Mouse (Mus musculus): ENCODE data around the gene Zfp423. TPM values are rescaled to one million over a fixed set of nuclear protein-coding genes. Genes with fewer than 3 reads are reported as not detected.

Gene Zfp423
- polyA plus RNA-seq, 1 experiment from 2014 or later: 6.1 TPM

- no peak overlapping the region for H3K9ac ChIP-seq (ENCODE audit: low read depth, low read length)
- H3K36me3 ChIP-seq (ENCODE audit: insufficient read depth, low read length): no peaks in the 10 kb centered on the region
- no peak overlapping the region for H3K4me3 ChIP-seq (replicated peaks; ENCODE audit: low read depth, low read length)
- no peak for TF ChIP-seq CTCF (IDR thresholded peaks at IDR 0.05; ENCODE audit: low read depth)
- DNase-seq (ENCODE audit: low spot score) (no peak), ATAC-seq (replicated peaks; ENCODE audit: low FRiP score, low read depth) (no peak)
- 0 out of 2 replicates have a peak, but pooled peaks cover 4% of the 10 kb centered on the region for H3K27me3 ChIP-seq (ENCODE audit: insufficient read depth, low read length)
- no peak overlapping the region for H3K27ac ChIP-seq
- 56% methylated on average over 5 of the region's 5 CpGs for WGBS
- H3K4me2 ChIP-seq (ENCODE audit: low read length): no peak overlapping the region
- no peaks in the 10 kb centered on the region for H3K9me3 ChIP-seq (replicated peaks; ENCODE audit: low read length)
- 0 out of 2 replicates have a peak, but pooled peaks cover 8% of the 10 kb centered on the region for H3K4me1 ChIP-seq (replicated peaks; ENCODE audit: insufficient read depth, low read length)
These were observed 3.4 kb downstream of the Zfp423 start for GRCm38 (mm10) chr8:87956001-87956400.

GRCm38 (mm10) chr8:87953473-87953872 is 5.9 kb downstream of the Zfp423 start:
- H3K4me2 ChIP-seq (ENCODE audit: low read length): no peak overlapping the region
- ATAC-seq (replicated peaks; ENCODE audit: low FRiP score, low read depth): no peak
- no peak overlapping the region for H3K27ac ChIP-seq
- no peaks in the 10 kb centered on the region for H3K27me3 ChIP-seq (ENCODE audit: insufficient read depth, low read length)
- 54% methylated on average over 5 of the region's 5 CpGs for WGBS
- H3K36me3 ChIP-seq (ENCODE audit: insufficient read depth, low read length): no peaks in the 10 kb centered on the region
- no peak for DNase-seq (ENCODE audit: low spot score)
- no peak overlapping the region for H3K9ac ChIP-seq (ENCODE audit: low read depth, low read length)
- H3K4me1 ChIP-seq (replicated peaks; ENCODE audit: insufficient read depth, low read length): 0 out of 2 replicates have a peak, but pooled peaks cover 5% of the 10 kb centered on the region
- H3K9me3 ChIP-seq (replicated peaks; ENCODE audit: low read length): no peaks in the 10 kb centered on the region
- no peak overlapping the region for H3K4me3 ChIP-seq (replicated peaks; ENCODE audit: low read depth, low read length)
- TF ChIP-seq CTCF (IDR thresholded peaks at IDR 0.05; ENCODE audit: low read depth): no peak

- Histone ChIP-seq H3K4me1 (replicated peaks; ENCODE audit: insufficient read depth, low read length) (no peaks in the 10 kb centered on the region), H3K9ac (ENCODE audit: low read depth, low read length) (no peak overlapping the region), H3K27me3 (ENCODE audit: insufficient read depth, low read length) (no peaks in the 10 kb centered on the region), H3K27ac (no peak overlapping the region), H3K4me2 (ENCODE audit: low read length) (no peak overlapping the region), H3K9me3 (replicated peaks; ENCODE audit: low read length) (no peaks in the 10 kb centered on the region), H3K4me3 (replicated peaks; ENCODE audit: low read depth, low read length) (no peak overlapping the region), H3K36me3 (ENCODE audit: insufficient read depth, low read length) (no peaks in the 10 kb centered on the region)
- DNase-seq (ENCODE audit: low spot score) (no peak), ATAC-seq (replicated peaks; ENCODE audit: low FRiP score, low read depth) (no peak)
- WGBS: 84% methylated on average over 6 of the region's 6 CpGs
- TF ChIP-seq CTCF (IDR thresholded peaks at IDR 0.05; ENCODE audit: low read depth): no peak
These were observed 7.1 kb downstream of the Zfp423 start for GRCm38 (mm10) chr8:87952298-87952697.

GRCm38 (mm10) chr8:87944225-87944934 is 15.0 kb downstream of the Zfp423 start:
- peak overlapping the region; percentile 63 for H3K4me2 ChIP-seq (ENCODE audit: low read length)
- H3K4me1 ChIP-seq (replicated peaks; ENCODE audit: insufficient read depth, low read length): peaks cover 18% of the 10 kb centered on the region
- DNase-seq (ENCODE audit: low spot score): no peak
- peak overlapping the region; percentile 31; the same call in 1 of the 2 replicates for H3K4me3 ChIP-seq (replicated peaks; ENCODE audit: low read depth, low read length)
- whole genome bisulfite sequencing: 41% methylated on average over 5 of the region's 5 CpGs
- H3K9ac ChIP-seq (ENCODE audit: low read depth, low read length): peak overlapping the region; percentile 67; the same call in 1 of the 2 replicates
- no peak for TF ChIP-seq CTCF (IDR thresholded peaks at IDR 0.05; ENCODE audit: low read depth)
- 0 out of 2 replicates have a peak, but pooled peaks have one; percentile 14 for ATAC-seq (replicated peaks; ENCODE audit: low FRiP score, low read depth)
- no peaks in the 10 kb centered on the region for H3K27me3 ChIP-seq (ENCODE audit: insufficient read depth, low read length)
- no peaks in the 10 kb centered on the region for H3K36me3 ChIP-seq (ENCODE audit: insufficient read depth, low read length)
- no peak overlapping the region for H3K27ac ChIP-seq
- H3K9me3 ChIP-seq (replicated peaks; ENCODE audit: low read length): no peaks in the 10 kb centered on the region

GRCm38 (mm10) chr8:87943651-87944091 is 15.7 kb downstream of the Zfp423 start:
- no peak for DNase-seq (ENCODE audit: low spot score)
- WGBS: 8% methylated on average over 36 of the region's 42 CpGs

GRCm38 (mm10) chr8:87940646-87941045 is 18.7 kb downstream of the Zfp423 start:
- no peaks in the 10 kb centered on the region for H3K9me3 ChIP-seq (replicated peaks; ENCODE audit: low read length)
- no peaks in the 10 kb centered on the region for H3K36me3 ChIP-seq (ENCODE audit: insufficient read depth, low read length)
- no peak overlapping the region for H3K4me2 ChIP-seq (ENCODE audit: low read length)
- no peak overlapping the region for H3K27ac ChIP-seq
- TF ChIP-seq CTCF (IDR thresholded peaks at IDR 0.05; ENCODE audit: low read depth): no peak
- no peak for ATAC-seq (replicated peaks; ENCODE audit: low FRiP score, low read depth)
- WGBS: 42% methylated on average over 6 of the region's 6 CpGs
- no peaks in the 10 kb centered on the region for H3K27me3 ChIP-seq (ENCODE audit: insufficient read depth, low read length)
- no peak overlapping the region for H3K4me3 ChIP-seq (replicated peaks; ENCODE audit: low read depth, low read length)
- no peak for DNase-seq (ENCODE audit: low spot score)
- peaks cover 33% of the 10 kb centered on the region for H3K4me1 ChIP-seq (replicated peaks; ENCODE audit: insufficient read depth, low read length)
- no peak overlapping the region for H3K9ac ChIP-seq (ENCODE audit: low read depth, low read length)

More at GRCm38 (mm10) chr8:87943651-87944091, 15.7 kb downstream of the Zfp423 start:
- Histone ChIP-seq H3K4me2 (ENCODE audit: low read length) (peak overlapping the region; percentile 63), H3K9ac (ENCODE audit: low read depth, low read length) (peak overlapping the region; percentile 67), H3K4me1 (replicated peaks; ENCODE audit: insufficient read depth, low read length) (peaks cover 23% of the 10 kb centered on the region), H3K27ac (peak overlapping the region; percentile 42), H3K36me3 (ENCODE audit: insufficient read depth, low read length) (no peaks in the 10 kb centered on the region), H3K27me3 (ENCODE audit: insufficient read depth, low read length) (no peaks in the 10 kb centered on the region), H3K9me3 (replicated peaks; ENCODE audit: low read length) (no peaks in the 10 kb centered on the region), H3K4me3 (replicated peaks; ENCODE audit: low read depth, low read length) (peak overlapping the region; percentile 31)
- no peak for TF ChIP-seq CTCF (IDR thresholded peaks at IDR 0.05; ENCODE audit: low read depth)
- peak; percentile 4; the same call in 1 of the 2 replicates for ATAC-seq (replicated peaks; ENCODE audit: low FRiP score, low read depth)

Measured in kidney, postnatal 0 days (tissue).